Mouse (Mus musculus): ENCODE measurements around the gene Rab11fip4. TPM values are rescaled to one million over a fixed set of nuclear protein-coding genes. Genes with fewer than 3 reads are reported as not detected.

Gene Rab11fip4
- total and polyA plus RNA-seq, 3 experiments: 0.05 TPM; not detected in 2

DNA sequence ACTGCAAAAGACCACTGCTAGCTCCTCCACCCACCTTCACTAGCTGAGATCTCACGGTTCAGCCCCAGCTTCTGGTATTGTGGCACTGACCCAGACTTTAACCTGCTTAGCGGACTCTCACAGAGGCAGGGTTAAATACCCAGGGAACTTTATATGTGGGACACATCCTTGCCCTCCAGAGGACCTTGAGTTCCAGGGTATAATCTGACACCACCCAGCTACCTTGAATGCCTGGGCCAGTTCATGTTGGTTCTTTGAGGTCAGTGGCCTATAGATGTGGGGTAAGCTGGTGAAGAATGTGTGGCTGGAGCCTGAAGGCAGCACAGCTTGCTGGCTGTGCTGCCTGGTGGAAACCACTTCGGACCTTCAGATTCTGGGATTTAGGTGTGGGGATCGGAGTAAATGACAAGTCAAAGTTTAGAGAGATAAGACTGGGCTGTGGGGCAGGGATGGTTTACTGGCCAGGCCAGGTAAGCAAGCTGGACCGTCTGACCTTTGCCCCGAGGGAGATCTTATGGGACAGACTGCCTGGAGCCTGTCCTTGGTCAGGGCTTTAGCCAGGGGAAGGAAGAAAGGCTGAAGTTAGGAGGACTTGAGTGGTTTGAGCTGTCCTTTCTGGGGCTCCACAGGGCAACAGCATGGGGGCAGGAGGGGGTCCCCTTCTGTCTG is 71.0 kb downstream of the Rab11fip4 start:
- Histone ChIP-seq H3K9me3 (replicated peaks) (no peaks in the 10 kb centered on the region), H3K4me1 (ENCODE audit: insufficient read depth, low read depth, low read length) (0 out of 2 replicates have a peak, but pooled peaks cover 4% of the 10 kb centered on the region), H3K27me3 (ENCODE audit: insufficient read depth, low read length) (peaks cover 33% of the 10 kb centered on the region), H3K36me3 (replicated peaks) (no peaks in the 10 kb centered on the region), H3K4me3 (ENCODE audit: low read depth, low read length) (no peak overlapping the region)
- ATAC-seq (ENCODE audit: extremely low read depth, insufficient number of reproducible peaks, low FRiP score, poor library complexity, severe bottlenecking) (no peak), DNase-seq (ENCODE audit: low spot score) (no peak)
- no peak for TF ChIP-seq TAL1 (conservative IDR thresholded peaks at IDR 0.05; ENCODE audit: low read depth, low read length)
- TF ChIP-seq GATA2 (IDR thresholded peaks at IDR 0.05; ENCODE audit: borderline replicate concordance, low read depth, low read length): no peak
- TF ChIP-seq GATA1 (IDR thresholded peaks at IDR 0.05; ENCODE audit: borderline replicate concordance, low read length): no peak
- TF ChIP-seq CTCF (IDR thresholded peaks at IDR 0.05; ENCODE audit: low read depth, low read length): no peak
- no peak for TF ChIP-seq POLR2AphosphoS5 (IDR thresholded peaks at IDR 0.05; ENCODE audit: insufficient replicate concordance, low read depth, low read length)

DNA sequence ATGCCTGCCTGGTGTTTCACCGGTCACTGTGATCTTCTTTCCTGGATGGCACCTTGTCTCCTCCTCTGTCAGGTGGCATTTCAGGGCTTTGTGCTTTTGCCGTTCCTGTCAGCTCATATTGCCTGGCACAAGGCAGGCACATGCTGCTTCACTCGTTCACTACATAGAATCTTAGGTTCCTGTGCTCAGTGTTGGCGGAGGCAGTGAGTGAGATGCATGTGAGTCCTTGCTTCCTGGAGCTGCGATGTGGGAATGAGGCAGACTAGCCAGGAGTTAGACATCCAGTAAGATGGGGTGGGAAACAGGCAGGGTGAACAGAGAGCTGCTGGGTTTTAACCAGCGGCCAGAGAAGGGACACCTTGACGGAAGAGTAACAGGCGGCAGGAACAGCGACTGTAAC is 72.1 kb downstream of the Rab11fip4 start:
- H3K27me3 ChIP-seq (ENCODE audit: insufficient read depth, low read length): peaks cover 33% of the 10 kb centered on the region
- no peaks in the 10 kb centered on the region for H3K9me3 ChIP-seq (replicated peaks)
- no peak overlapping the region for H3K4me3 ChIP-seq (ENCODE audit: low read depth, low read length)
- no peak for DNase-seq (ENCODE audit: low spot score)
- no peak for ATAC-seq (ENCODE audit: extremely low read depth, insufficient number of reproducible peaks, low FRiP score, poor library complexity, severe bottlenecking)
- no peaks in the 10 kb centered on the region for H3K36me3 ChIP-seq (replicated peaks)
- TF ChIP-seq CTCF (IDR thresholded peaks at IDR 0.05; ENCODE audit: low read depth, low read length) (no peak), TAL1 (conservative IDR thresholded peaks at IDR 0.05; ENCODE audit: low read depth, low read length) (no peak), GATA2 (IDR thresholded peaks at IDR 0.05; ENCODE audit: borderline replicate concordance, low read depth, low read length) (no peak), POLR2AphosphoS5 (IDR thresholded peaks at IDR 0.05; ENCODE audit: insufficient replicate concordance, low read depth, low read length) (no peak), GATA1 (IDR thresholded peaks at IDR 0.05; ENCODE audit: borderline replicate concordance, low read length) (no peak)
- peaks cover 4% of the 10 kb centered on the region; the same call in 1 of the 2 replicates for H3K4me1 ChIP-seq (ENCODE audit: insufficient read depth, low read depth, low read length)

- DNase-seq (ENCODE audit: low spot score) (no peak), ATAC-seq (ENCODE audit: extremely low read depth, insufficient number of reproducible peaks, low FRiP score, poor library complexity, severe bottlenecking) (no peak)
- Histone ChIP-seq H3K4me3 (ENCODE audit: low read depth, low read length) (no peak overlapping the region), H3K9me3 (replicated peaks) (no peaks in the 10 kb centered on the region), H3K4me1 (ENCODE audit: insufficient read depth, low read depth, low read length) (peaks cover 4% of the 10 kb centered on the region; the same call in 1 of the 2 replicates), H3K36me3 (replicated peaks) (no peaks in the 10 kb centered on the region), H3K27me3 (ENCODE audit: insufficient read depth, low read length) (peaks cover 36% of the 10 kb centered on the region)
- no peak for TF ChIP-seq GATA2 (IDR thresholded peaks at IDR 0.05; ENCODE audit: borderline replicate concordance, low read depth, low read length)
These were observed 72.6 kb downstream of the Rab11fip4 start for GRCm38 (mm10) chr11:79663570-79663969.

DNA sequence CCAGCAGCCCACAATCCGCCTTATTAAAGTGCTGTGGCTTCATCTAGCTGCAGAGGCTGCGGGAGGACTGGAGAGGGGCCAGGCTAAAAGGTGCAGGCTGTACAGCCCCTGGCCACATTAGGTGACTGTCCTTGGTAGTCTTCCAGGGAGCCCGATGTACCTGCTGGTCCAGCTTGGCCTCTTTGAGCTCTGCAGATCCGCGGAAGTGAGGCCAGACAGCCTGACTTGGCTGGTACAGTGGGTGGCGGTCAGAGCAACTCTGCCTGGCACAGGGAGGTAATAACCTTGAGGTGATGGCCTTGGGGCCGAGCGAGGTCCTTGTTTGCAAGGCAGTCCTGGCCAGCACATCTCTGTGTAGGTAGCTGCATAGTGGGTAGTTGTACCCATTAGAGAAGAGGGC is 75.5 kb downstream of the Rab11fip4 start:
- Histone ChIP-seq H3K9me3 (replicated peaks) (no peaks in the 10 kb centered on the region), H3K4me1 (ENCODE audit: insufficient read depth, low read depth, low read length) (peaks cover 4% of the 10 kb centered on the region; the same call in 1 of the 2 replicates), H3K36me3 (replicated peaks) (no peaks in the 10 kb centered on the region), H3K27me3 (ENCODE audit: insufficient read depth, low read length) (peaks cover 46% of the 10 kb centered on the region), H3K4me3 (ENCODE audit: low read depth, low read length) (no peak overlapping the region)
- ATAC-seq (ENCODE audit: extremely low read depth, insufficient number of reproducible peaks, low FRiP score, poor library complexity, severe bottlenecking) (no peak), DNase-seq (ENCODE audit: low spot score) (no peak)
- TF ChIP-seq GATA2 (IDR thresholded peaks at IDR 0.05; ENCODE audit: borderline replicate concordance, low read depth, low read length): no peak
- TF ChIP-seq CTCF (IDR thresholded peaks at IDR 0.05; ENCODE audit: low read depth, low read length): no peak
- no peak for TF ChIP-seq GATA1 (IDR thresholded peaks at IDR 0.05; ENCODE audit: borderline replicate concordance, low read length)
- no peak for TF ChIP-seq POLR2AphosphoS5 (IDR thresholded peaks at IDR 0.05; ENCODE audit: insufficient replicate concordance, low read depth, low read length)
- TF ChIP-seq TAL1 (conservative IDR thresholded peaks at IDR 0.05; ENCODE audit: low read depth, low read length): no peak

DNA sequence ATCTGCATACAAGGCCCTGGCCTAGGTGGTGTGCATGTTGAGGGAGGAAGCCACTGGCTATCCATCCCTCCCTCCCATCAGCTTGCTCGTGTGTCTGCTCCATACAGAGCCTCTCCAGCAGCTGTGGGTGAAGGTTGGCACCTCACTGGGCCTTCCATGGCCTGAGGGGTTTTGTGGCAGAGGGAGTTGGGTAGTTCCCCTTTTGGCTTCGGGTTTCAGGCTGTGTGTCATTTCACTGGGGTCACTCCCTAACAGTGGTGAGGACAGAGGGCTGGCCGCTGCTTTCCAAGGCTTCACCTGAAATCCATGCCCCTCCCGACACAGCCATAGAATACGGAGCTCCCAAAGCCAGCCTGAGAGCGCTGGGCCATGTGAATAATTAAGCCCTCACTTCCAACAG is 78.2 kb downstream of the Rab11fip4 start:
- Histone ChIP-seq H3K27me3 (ENCODE audit: insufficient read depth, low read length) (peaks cover 43% of the 10 kb centered on the region), H3K4me3 (ENCODE audit: low read depth, low read length) (no peak overlapping the region), H3K36me3 (replicated peaks) (no peaks in the 10 kb centered on the region), H3K9me3 (replicated peaks) (no peaks in the 10 kb centered on the region), H3K4me1 (ENCODE audit: insufficient read depth, low read depth, low read length) (no peaks in the 10 kb centered on the region; the same call in 1 of the 2 replicates)
- TF ChIP-seq GATA2 (IDR thresholded peaks at IDR 0.05; ENCODE audit: borderline replicate concordance, low read depth, low read length) (no peak), GATA1 (IDR thresholded peaks at IDR 0.05; ENCODE audit: borderline replicate concordance, low read length) (no peak), POLR2AphosphoS5 (IDR thresholded peaks at IDR 0.05; ENCODE audit: insufficient replicate concordance, low read depth, low read length) (no peak), CTCF (IDR thresholded peaks at IDR 0.05; ENCODE audit: low read depth, low read length) (no peak), TAL1 (conservative IDR thresholded peaks at IDR 0.05; ENCODE audit: low read depth, low read length) (no peak)
- no peak for DNase-seq (ENCODE audit: low spot score)
- ATAC-seq (ENCODE audit: extremely low read depth, insufficient number of reproducible peaks, low FRiP score, poor library complexity, severe bottlenecking): no peak

DNA sequence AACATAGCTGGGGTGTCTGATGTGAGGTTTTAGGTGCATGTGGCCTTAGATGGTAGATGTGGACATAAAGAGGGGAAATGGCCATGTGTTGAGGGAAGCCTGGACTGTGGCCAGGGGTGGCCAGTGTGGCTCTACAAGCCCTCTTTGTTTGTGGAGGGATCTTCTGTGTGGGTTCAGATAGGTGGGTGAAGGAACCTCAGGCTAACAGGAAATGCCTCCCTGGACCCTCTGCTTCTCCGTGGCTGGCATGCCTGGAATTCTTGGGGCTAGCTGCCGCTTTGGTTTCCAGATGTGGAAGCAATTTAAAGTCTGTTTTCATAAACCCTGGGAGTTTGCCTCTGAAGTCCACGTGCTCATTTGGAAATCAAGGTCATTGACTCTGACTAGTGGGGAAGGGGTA is 78.9 kb downstream of the Rab11fip4 start:
- ATAC-seq (ENCODE audit: extremely low read depth, insufficient number of reproducible peaks, low FRiP score, poor library complexity, severe bottlenecking) (no peak), DNase-seq (ENCODE audit: low spot score) (no peak)
- H3K27me3 ChIP-seq (ENCODE audit: insufficient read depth, low read length): peaks cover 42% of the 10 kb centered on the region
- H3K36me3 ChIP-seq (replicated peaks): no peaks in the 10 kb centered on the region
- H3K4me1 ChIP-seq (ENCODE audit: insufficient read depth, low read depth, low read length): no peaks in the 10 kb centered on the region; the same call in 1 of the 2 replicates
- H3K4me3 ChIP-seq (ENCODE audit: low read depth, low read length): no peak overlapping the region
- TF ChIP-seq POLR2AphosphoS5 (IDR thresholded peaks at IDR 0.05; ENCODE audit: insufficient replicate concordance, low read depth, low read length): no peak
- no peak for TF ChIP-seq CTCF (IDR thresholded peaks at IDR 0.05; ENCODE audit: low read depth, low read length)
- TF ChIP-seq GATA1 (IDR thresholded peaks at IDR 0.05; ENCODE audit: borderline replicate concordance, low read length): no peak
- no peak for TF ChIP-seq GATA2 (IDR thresholded peaks at IDR 0.05; ENCODE audit: borderline replicate concordance, low read depth, low read length)
- TF ChIP-seq TAL1 (conservative IDR thresholded peaks at IDR 0.05; ENCODE audit: low read depth, low read length): no peak
- no peaks in the 10 kb centered on the region for H3K9me3 ChIP-seq (replicated peaks)
